Mouse (Mus musculus) gastrocnemius, postnatal 10 days (tissue): ENCODE measurements around the gene Adamts7. TPM values are rescaled to one million over a fixed set of nuclear protein-coding genes. Genes with fewer than 3 reads are reported as not detected.

Experiments used
- DNase-seq: peaks from one replicate; pipeline ENCODE4 v3.0.0; 2021; ENCODE audit warnings: mixed read lengths
- total RNA-seq, 2 experiments: library from RNA; stranded (reverse); gene quantifications; 2 replicates each; pipeline ENCODE4 v1.2.3; 2021

Adamts7 gene
- total RNA-seq, 2 experiments from 2014 or later, result 5.9 to 9.1 TPM

- no peak for DNase-seq
These were observed 72.5 kb downstream of the Adamts7 start for GRCm38 (mm10) chr9:90235258-90235882.

DNA sequence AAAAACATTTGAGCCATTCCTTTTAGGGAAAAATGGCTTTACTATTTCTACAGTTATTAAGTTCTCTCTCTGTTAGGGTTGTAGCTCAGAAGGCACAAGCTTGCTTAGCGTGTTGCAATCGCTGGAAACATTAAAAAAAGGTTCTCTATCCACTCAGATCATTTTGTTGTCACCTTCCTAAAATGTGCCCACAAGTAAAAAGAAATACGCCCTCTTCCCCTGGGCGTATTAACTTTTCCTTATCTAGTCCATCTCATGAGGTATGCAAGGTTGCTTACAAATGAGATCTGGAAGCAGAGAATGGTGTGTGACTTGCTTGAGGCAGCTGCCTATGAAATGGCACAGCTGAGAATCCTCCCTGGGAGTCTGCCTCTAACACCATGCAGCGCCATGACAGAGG lies 73.9 kb downstream of the Adamts7 start:
- DNase-seq, result no peak

DNA sequence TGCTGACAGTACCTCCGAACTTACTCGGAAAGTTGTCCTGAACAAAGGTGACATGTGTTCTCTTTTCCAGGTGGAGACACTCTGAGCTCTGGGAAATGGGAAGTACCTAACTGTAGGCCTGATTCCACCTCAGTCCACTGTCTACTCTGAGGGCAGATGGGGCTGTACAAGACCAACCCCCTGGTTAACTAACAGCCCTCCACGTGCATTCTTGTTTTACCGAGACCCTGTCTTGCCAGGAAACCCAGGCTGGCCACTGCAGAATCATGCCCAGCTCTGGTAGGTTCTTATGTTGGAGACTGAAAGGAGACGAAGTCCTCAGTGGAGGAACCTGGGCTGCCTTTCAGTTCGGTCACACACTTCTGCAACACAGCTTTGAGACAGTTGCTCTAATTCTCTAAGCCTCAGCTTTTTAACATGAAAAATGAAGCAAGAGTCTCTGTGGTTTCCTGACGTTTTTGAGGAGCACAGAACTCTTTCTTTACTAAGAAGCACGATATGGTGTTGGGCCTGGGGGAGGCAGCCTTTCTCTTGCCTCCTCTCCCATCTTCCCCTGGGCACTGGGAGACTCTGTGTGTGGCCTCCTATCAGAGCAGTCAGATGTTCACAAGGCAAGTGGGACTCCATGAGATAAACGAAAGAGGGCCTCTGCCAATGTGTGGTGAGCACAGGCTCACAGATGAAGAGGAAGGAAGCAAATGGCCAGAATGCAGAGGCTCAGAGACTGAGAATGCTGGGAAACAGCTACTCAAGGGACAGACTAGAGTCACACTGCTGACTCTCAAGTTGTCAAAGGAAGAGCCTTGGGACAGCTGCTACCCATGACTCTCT lies 74.6 kb downstream of the Adamts7 start:
- no peak for DNase-seq

- no peak for DNase-seq
These were observed 77.7 kb downstream of the Adamts7 start for GRCm38 (mm10) chr9:90240560-90240959.

DNA sequence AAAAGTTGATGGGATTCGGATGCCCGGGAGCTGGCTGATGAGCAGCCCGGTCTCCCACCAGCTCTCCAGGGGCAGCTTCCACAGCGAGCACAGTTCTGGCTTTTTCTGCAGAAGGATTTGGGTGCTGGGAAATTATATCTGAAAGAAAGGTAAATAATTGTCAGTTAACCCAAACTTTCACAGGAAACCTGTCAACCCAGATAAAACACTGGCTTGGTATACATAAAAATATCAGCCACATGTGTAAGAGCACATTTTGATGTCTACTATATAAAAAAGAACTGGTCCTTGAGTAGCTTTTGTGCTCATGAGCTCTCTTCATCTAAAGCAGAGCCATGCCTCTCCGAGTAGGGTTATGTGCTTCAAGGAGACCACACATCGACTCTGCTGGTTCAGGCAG lies 78.2 kb downstream of the Adamts7 start:
- DNase-seq, result no peak

GRCm38 (mm10) chr9:90241618-90242017 lies 78.7 kb downstream of the Adamts7 start:
- DNase-seq, result no peak

GRCm38 (mm10) chr9:90242291-90242690 lies 79.4 kb downstream of the Adamts7 start:
- DNase-seq, result no peak

DNA sequence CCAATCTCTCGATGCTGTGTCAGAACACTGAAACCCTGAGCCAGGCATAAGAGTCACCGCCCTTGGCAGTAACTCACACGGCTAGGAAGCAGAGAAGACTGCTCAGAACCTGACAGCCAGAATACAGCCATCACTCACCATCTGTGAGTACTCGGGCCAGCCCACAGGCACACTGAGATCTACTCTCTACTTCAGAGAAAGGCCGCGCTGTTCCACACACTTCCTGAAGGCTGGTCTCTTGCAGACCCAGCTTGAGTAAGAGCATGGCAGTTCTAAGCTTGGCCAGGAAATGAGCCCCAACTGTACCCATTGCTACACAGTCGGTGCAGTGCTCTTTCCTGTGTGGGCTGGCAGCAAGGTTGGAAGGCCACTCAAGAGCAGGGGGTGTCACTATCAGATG lies 80.0 kb downstream of the Adamts7 start:
- no peak for DNase-seq

DNA sequence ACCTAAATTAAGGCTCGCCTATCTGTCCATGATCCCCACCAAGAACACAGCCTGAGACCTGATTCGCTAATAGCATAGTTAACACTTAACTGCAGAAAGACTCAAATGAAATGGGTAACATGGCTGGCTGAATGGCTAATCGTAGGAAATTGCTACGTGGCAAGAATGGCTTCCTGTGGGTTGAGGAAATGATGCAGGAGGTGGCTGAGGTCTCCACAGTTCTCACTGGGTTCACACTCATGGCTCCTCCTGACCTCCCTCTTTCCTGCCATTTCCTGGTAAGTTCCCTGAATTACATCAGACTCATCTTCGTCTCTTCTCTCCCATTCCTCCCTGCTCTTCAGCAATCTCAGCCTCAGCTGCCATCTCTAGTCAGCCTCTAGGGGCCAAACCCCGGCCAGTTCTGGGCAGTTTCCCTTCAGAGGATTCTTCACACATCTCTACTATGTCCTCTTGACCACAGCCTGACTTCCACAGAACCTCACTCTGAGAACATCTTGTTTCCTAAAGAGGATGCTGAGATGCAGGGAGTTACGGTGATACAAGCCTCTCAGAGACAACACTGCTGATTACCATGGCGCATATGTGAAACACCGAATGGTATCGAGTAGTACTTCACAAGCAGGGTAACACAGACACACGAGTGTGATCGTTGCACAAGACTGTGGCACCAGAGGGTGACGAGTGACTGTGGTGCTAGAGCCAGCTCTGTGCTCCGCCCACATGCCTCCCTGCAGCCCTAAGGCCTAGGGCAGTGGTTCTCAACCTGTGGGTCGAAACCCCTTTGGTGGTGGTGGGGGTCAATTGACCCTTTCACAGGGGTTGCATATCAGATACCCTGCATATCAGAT lies 81.7 kb downstream of the Adamts7 start:
- no peak for DNase-seq

DNA sequence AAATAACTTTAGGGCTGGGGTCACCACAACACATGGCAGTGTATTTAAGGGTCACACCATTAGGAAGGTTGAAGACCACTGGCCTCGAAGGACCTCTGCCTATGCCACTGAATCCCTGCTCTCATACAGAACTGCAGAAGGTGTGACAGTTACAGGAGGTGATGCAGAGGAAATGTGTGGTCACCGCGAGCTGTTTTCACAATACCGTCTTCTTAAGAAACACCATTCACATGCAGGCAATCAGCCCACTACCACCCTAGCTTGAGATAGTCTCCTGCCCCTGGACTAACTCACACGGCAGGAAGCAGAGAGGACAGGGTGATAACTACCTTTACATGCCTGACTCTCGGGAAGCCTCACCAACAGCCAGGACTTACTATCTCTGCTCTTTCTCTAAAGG lies 82.3 kb downstream of the Adamts7 start:
- no peak for DNase-seq

GRCm38 (mm10) chr9:90245781-90246180 lies 82.9 kb downstream of the Adamts7 start:
- DNase-seq, result no peak

- no peak for DNase-seq
These were observed 84.4 kb downstream of the Adamts7 start for GRCm38 (mm10) chr9:90247316-90247715.

- DNase-seq, result no peak
These were observed 85.5 kb downstream of the Adamts7 start for GRCm38 (mm10) chr9:90248326-90248725.

DNA sequence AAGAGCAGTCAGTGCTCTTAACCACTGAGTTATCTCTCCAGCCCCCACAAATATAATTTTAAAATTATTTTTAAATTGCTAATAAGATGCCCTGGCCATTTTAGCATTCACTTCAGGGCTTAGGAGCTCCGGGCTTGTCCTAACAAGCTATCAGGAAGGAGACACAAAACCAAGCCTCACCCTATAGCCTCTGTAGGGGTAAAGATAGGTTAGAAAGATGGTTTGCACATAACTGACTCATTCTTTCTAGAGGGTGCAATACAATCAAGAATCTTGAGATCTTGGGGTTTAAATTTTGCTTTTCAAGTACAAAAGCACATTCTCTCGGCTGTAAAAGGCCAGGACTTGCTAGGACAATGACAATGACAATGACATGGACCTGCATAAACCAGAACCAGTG lies 86.2 kb downstream of the Adamts7 start:
- DNase-seq, result no peak

DNA sequence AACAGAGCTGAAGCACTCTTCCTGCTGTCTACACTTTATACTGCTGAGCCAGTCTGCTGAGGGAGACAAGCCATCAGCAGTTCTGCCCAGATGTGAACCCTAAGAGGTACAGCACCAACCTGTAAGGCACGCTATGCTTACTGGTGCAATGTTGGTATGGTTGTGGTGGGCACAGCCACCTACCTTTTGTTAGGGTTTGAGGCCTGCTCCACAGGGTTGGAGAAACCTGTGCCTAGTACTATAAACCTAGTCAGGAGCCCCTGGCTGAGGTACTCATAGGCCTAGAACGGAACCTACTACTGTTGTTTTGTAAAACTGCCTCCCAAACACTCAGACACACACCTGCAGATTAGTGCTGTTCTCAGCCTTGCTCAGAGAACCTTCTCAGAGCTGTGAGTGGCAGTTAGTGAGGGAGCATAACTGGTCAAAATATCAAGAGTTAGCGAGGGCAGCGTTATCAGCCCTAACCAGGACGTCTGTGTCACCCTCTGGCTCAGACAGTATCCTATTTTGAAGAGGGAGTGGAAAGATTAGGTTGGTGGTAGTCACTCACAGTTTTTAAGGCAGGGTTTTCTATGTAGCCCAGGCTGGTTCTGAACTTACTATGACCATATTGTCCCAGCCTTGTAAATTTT lies 87.4 kb downstream of the Adamts7 start:
- no peak for DNase-seq

GRCm38 (mm10) chr9:90250964-90251750 lies 88.3 kb downstream of the Adamts7 start:
- no peak for DNase-seq

DNA sequence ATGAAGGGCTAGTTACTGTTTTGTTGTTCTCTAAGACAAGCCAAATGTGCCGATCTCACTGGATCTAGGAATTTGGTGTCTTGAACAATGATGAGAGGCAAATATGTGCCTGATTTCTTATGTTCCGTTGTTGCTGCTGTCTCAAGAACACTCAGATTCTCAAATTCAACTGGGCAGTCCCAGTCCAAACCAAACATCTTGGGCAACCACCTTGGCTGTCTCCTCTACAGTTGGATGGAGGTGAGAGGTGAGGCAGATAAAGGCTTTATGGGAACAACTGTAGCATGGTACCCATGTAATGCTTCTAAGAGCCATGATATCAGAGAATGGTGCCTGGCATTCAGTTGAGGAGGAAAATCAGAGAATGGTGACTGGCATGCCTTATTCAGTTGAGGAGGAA lies 90.3 kb downstream of the Adamts7 start:
- DNase-seq, result no peak

- DNase-seq, result no peak
These were observed 93.1 kb downstream of the Adamts7 start for GRCm38 (mm10) chr9:90255844-90256405.

GRCm38 (mm10) chr9:90257220-90257619 lies 94.4 kb downstream of the Adamts7 start:
- DNase-seq, result no peak
